Mouse (Mus musculus) kidney, postnatal 0 days (tissue): Measurements from ENCODE around the gene Vps26a. TPM values are rescaled to one million over a fixed set of nuclear protein-coding genes. Genes with fewer than 3 reads are reported as not detected.

Experiments used
- ATAC-seq: fragments of 200-750 bp; cut with Nextera tagmentation; replicated peaks from 2 replicates; pipeline ENCODE4 v1.8.0; 2017; ENCODE audit warnings: low read depth, moderate number of reproducible peaks, moderate TSS enrichment, moderate library complexity; ENCODE audit not compliant: low FRiP score
- DNase-seq: peaks from one replicate; pipeline ENCODE4 v3.0.0-alpha.2; 2016; ENCODE audit warnings: low spot score
- H3K27ac ChIP-seq: fragments of 300-500 bp; sonication (generic); 2 replicates; pipeline ENCODE4 v1.5.1; 2014; ENCODE audit warnings: mild to moderate bottlenecking
- H3K27me3 ChIP-seq: fragments of 300-500 bp; sonication (generic); 2 replicates; pipeline ENCODE4 v1.6.1; 2014; ENCODE audit warnings: low read length, mixed read lengths; ENCODE audit not compliant: insufficient read depth
- H3K36me3 ChIP-seq: fragments of 300-500 bp; sonication (generic); 2 replicates; pipeline ENCODE4 v1.6.1; 2014; ENCODE audit warnings: low read length, mixed read lengths; ENCODE audit not compliant: insufficient read depth
- H3K4me1 ChIP-seq: fragments of 300-500 bp; sonication (generic); replicated peaks from 2 replicates; pipeline ENCODE4 v1.6.1; 2014; ENCODE audit warnings: antibody characterized with exemption, low read length, mixed read lengths; ENCODE audit not compliant: insufficient read depth
- H3K4me2 ChIP-seq: fragments of 300-500 bp; sonication (generic); 2 replicates; pipeline ENCODE4 v1.6.1; 2014; ENCODE audit warnings: mild to moderate bottlenecking, low read length, moderate library complexity, mixed read lengths
- H3K4me3 ChIP-seq: fragments of 300-500 bp; sonication (generic); replicated peaks from 2 replicates; pipeline ENCODE4 v1.5.1; 2014; ENCODE audit warnings: low read depth, low read length
- H3K9ac ChIP-seq: fragments of 300-500 bp; sonication (generic); 2 replicates; pipeline ENCODE4 v1.6.1; 2014; ENCODE audit warnings: low read depth, low read length
- H3K9me3 ChIP-seq: fragments of 300-500 bp; sonication (generic); replicated peaks from 2 replicates; pipeline ENCODE4 v1.6.1; 2016; ENCODE audit warnings: low read length, inconsistent platforms, mixed read lengths
- CTCF ChIP-seq: IDR thresholded peaks from 2 replicates; pipeline ENCODE4 v1.5.1; 2016; ENCODE audit warnings: antibody characterized with exemption, low read depth, mild to moderate bottlenecking, moderate library complexity
- WGBS: fragments of 180-500 bp; shearing (Covaris S2); extraction: QIAGEN DNeasy Blood & Tissue Kit; methylation state at CpG from one replicate; pipeline ENCODE4 v1.1.7; 2014; 5-methylcytosine and 5-hydroxymethylcytosine counted together
- polyA plus RNA-seq: library from polyadenylated mRNA; unstranded; fragments of >200 nt; fragmentation: Nextera tagmentation; extraction: Ambion mirVana; gene quantifications from 2 replicates; pipeline ENCODE4 v1.2.1, GENCODE M21; 2015

Gene Vps26a
- polyA plus RNA-seq, 1 experiment from 2014 or later, result 79.1 TPM

GRCm38 (mm10) chr10:62521763-62522162, 35.2 kb upstream of the Vps26a start:
- 75% methylated on average over 4 of the region's 4 CpGs for WGBS
- ATAC-seq, result no peak
- DNase-seq, result no peak
- no peak for TF ChIP-seq CTCF
- H3K9ac ChIP-seq, result no peak overlapping the region
- H3K4me3 ChIP-seq, result no peak overlapping the region
- H3K27me3 ChIP-seq, result no peaks in the 10 kb centered on the region
- H3K9me3 ChIP-seq, result no peaks in the 10 kb centered on the region
- H3K4me1 ChIP-seq, result no peaks in the 10 kb centered on the region
- H3K27ac ChIP-seq, result no peak overlapping the region
- H3K36me3 ChIP-seq, result no peaks in the 10 kb centered on the region
- no peak overlapping the region for H3K4me2 ChIP-seq

- Histone ChIP-seq H3K4me2 (no peak overlapping the region), H3K36me3 (no peaks in the 10 kb centered on the region), H3K9me3 (no peaks in the 10 kb centered on the region), H3K4me1 (no peaks in the 10 kb centered on the region), H3K9ac (no peak overlapping the region), H3K27ac (no peak overlapping the region), H3K27me3 (no peaks in the 10 kb centered on the region), H3K4me3 (no peak overlapping the region)
- no peak for ATAC-seq
- WGBS, result 73% methylated on average over 2 of the region's 2 CpGs
- DNase-seq, result no peak
- TF ChIP-seq CTCF, result no peak
Measured at GRCm38 (mm10) chr10:62520911-62521310, 34.3 kb upstream of the Vps26a start.

- TF ChIP-seq CTCF, result no peak
- ATAC-seq, result no peak
- no peaks in the 10 kb centered on the region for H3K36me3 ChIP-seq
- H3K27me3 ChIP-seq, result no peaks in the 10 kb centered on the region
- DNase-seq, result no peak
- 74% methylated on average over 6 of the region's 6 CpGs for WGBS
- no peak overlapping the region for H3K4me3 ChIP-seq
- no peak overlapping the region for H3K27ac ChIP-seq
- H3K9me3 ChIP-seq, result no peaks in the 10 kb centered on the region
- H3K4me2 ChIP-seq, result no peak overlapping the region
- no peak overlapping the region for H3K9ac ChIP-seq
- H3K4me1 ChIP-seq, result no peaks in the 10 kb centered on the region
Measured at GRCm38 (mm10) chr10:62517511-62517910, 30.9 kb upstream of the Vps26a start.

GRCm38 (mm10) chr10:62512855-62513254, 26.2 kb upstream of the Vps26a start:
- Histone ChIP-seq H3K4me1 (no peaks in the 10 kb centered on the region), H3K27me3 (no peaks in the 10 kb centered on the region), H3K9me3 (no peaks in the 10 kb centered on the region), H3K4me3 (no peak overlapping the region), H3K9ac (no peak overlapping the region), H3K36me3 (no peaks in the 10 kb centered on the region), H3K27ac (no peak overlapping the region), H3K4me2 (no peak overlapping the region)
- TF ChIP-seq CTCF, result no peak
- DNase-seq, result no peak
- 91% methylated on average over 4 of the region's 4 CpGs for WGBS
- no peak for ATAC-seq

GRCm38 (mm10) chr10:62511528-62511927, 24.9 kb upstream of the Vps26a start:
- Histone ChIP-seq H3K9me3 (no peaks in the 10 kb centered on the region), H3K4me1 (no peaks in the 10 kb centered on the region), H3K4me3 (no peak overlapping the region), H3K27me3 (no peaks in the 10 kb centered on the region), H3K9ac (no peak overlapping the region), H3K27ac (no peak overlapping the region), H3K4me2 (no peak overlapping the region), H3K36me3 (no peaks in the 10 kb centered on the region)
- DNase-seq, result no peak
- no peak for ATAC-seq
- no peak for TF ChIP-seq CTCF
- WGBS, result 67% methylated on average over 6 of the region's 6 CpGs

- Histone ChIP-seq H3K27me3 (no peaks in the 10 kb centered on the region), H3K9me3 (no peaks in the 10 kb centered on the region), H3K36me3 (no peaks in the 10 kb centered on the region), H3K4me1 (no peaks in the 10 kb centered on the region), H3K9ac (no peak overlapping the region), H3K27ac (peak overlapping the region; percentile 63; the same call in 1 of the 2 replicates), H3K4me2 (peak overlapping the region; percentile 50; the same call in 1 of the 2 replicates), H3K4me3 (no peak overlapping the region)
- ATAC-seq (no peak), DNase-seq (no peak)
- no peak for TF ChIP-seq CTCF
- WGBS, result 65% methylated on average over 11 of the region's 11 CpGs
Measured at GRCm38 (mm10) chr10:62509032-62509656, 22.5 kb upstream of the Vps26a start.

GRCm38 (mm10) chr10:62508459-62508858, 21.9 kb upstream of the Vps26a start:
- H3K36me3 ChIP-seq, result no peaks in the 10 kb centered on the region
- DNase-seq, result peak; percentile 62
- H3K4me1 ChIP-seq, result no peaks in the 10 kb centered on the region
- 7% methylated on average over 11 of the region's 11 CpGs for WGBS
- peak overlapping the region; percentile 28; the same call in 1 of the 2 replicates for H3K9ac ChIP-seq
- peak overlapping the region; percentile 50 for H3K4me2 ChIP-seq
- H3K4me3 ChIP-seq, result peak overlapping the region; percentile 23
- no peak for ATAC-seq
- H3K27me3 ChIP-seq, result no peaks in the 10 kb centered on the region
- no peak for TF ChIP-seq CTCF
- peak overlapping the region; percentile 63 for H3K27ac ChIP-seq
- H3K9me3 ChIP-seq, result no peaks in the 10 kb centered on the region
